Mouse (Mus musculus): ENCODE results near the gene Crlf2.

The Crlf2 gene

DNA sequence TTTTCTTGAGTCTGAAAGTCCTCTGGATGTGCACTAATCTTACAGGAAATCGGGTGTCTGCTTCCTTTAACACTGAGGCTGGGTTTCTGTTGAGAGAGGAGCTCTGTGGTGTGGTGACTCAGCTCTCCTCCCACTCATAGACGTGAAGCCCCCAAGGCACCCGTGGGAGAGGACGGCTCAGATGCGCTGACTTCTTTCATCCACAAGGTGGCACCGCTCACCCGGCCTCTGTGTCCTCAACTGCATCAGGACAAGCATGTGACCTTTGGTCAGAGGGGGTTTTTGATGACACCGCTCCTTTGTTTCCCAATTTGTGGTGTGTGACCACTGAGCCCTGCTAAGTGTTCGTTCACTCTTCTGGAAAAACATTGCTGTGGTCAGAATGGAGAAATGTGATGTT lies 10.1 kb downstream of the Crlf2 start:
- no peak for DNase-seq (ENCODE audit: low spot score in 2 of 2)

DNA sequence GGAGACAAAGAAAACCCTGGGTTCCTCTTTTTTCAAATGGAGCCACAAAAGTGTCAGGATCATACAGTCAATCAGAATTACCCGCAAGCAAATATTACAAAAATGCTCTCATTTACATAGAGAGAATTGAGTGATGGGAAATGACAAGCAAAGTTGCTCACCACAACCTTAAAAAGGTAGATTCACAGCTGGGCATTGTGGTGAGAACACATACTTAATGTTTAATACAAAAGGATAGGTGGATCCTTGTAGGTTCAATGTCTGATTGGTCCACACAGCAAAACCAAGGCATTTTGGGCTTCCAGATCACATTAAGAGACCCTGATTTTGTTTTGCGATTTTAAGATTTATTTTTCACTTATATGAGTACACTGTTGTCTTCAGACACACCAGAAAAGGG lies 11.7 kb downstream of the Crlf2 start:
- no peak for DNase-seq (ENCODE audit: low spot score in 2 of 2)

DNA sequence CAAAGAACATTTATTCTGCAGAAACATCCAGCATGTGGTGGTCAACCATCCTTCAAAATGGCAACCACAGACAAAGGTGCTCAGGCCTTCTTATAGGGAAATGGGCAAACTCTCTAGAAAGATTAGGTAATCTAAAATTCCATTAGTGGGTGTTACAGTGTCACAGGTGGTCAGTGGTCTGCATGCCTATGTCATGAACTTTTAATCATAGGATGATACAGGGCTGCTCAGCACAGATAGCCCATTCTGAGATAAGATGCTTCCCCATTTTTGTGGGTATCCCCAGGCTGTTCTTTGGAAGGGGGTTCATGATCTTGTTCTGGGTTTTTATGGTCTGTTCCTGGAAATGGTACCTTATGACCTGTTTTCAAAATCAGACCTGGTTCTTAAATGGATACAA lies 49.1 kb downstream of the Crlf2 start:
- no peak for DNase-seq (ENCODE audit: low spot score in 2 of 2)

DNA sequence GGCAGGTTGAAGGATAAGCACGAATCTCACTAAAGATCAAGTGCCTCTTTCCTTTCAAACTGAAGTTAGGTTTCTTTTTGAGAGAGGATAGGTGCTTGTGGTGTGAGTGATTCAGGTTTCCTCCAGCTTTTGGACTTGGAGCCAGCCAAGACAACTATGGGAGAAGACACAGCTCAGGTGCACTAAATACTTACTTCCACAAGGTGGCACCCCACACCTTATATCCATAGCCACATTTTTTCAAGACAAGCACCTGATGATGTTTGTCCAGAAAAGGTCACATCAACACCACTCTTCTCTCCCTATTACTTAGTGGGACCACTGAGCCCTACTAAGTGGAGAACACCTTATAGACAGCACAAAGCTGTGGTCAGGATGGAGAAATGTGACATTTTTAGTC lies 52.1 kb downstream of the Crlf2 start:
- no peak for DNase-seq (ENCODE audit: low spot score in 2 of 2)

All from frontal cortex, postnatal 25 days (tissue).